Mouse (Mus musculus) liver, postnatal 0 days (tissue): ENCODE results near the gene Gpsm1. TPM values are rescaled to one million over a fixed set of nuclear protein-coding genes. Genes with fewer than 3 reads are reported as not detected.
"Not testable (repeated sequence)": the region's sequence is repeated elsewhere in the genome, so short reads cannot be mapped to it uniquely, and the experiment has no call there.

Experiments
- ATAC-seq: fragments of 200-750 bp; cut with Nextera tagmentation; 2 replicates; pipeline ENCODE4 v1.8.0; 2017; ENCODE audit warnings: mild to moderate bottlenecking, moderate library complexity
- DNase-seq: peaks from one replicate; pipeline ENCODE4 v3.0.0-alpha.2; 2016
- H3K27ac ChIP-seq: fragments of 300-500 bp; sonication (generic); 2 replicates; pipeline ENCODE4 v1.5.1; 2014; ENCODE audit warnings: antibody characterized with exemption, moderate library complexity, mild to moderate bottlenecking, low read depth
- H3K27me3 ChIP-seq: fragments of 300-500 bp; sonication (generic); 2 replicates; pipeline ENCODE4 v1.6.1; 2014; ENCODE audit warnings: low read length, control low read depth, mixed read lengths; ENCODE audit not compliant: insufficient read depth
- H3K36me3 ChIP-seq: fragments of 300-500 bp; sonication (generic); replicated peaks from 2 replicates; pipeline ENCODE4 v1.6.1; 2014; ENCODE audit warnings: mild to moderate bottlenecking, control low read depth, low read length, moderate library complexity, mixed read lengths; ENCODE audit not compliant: insufficient read depth
- H3K4me1 ChIP-seq: fragments of 300-500 bp; sonication (generic); 2 replicates; pipeline ENCODE4 v1.6.1; 2014; ENCODE audit warnings: antibody characterized with exemption, mild to moderate bottlenecking, control low read depth; ENCODE audit not compliant: insufficient read depth
- H3K4me2 ChIP-seq: fragments of 300-500 bp; sonication (generic); 2 replicates; pipeline ENCODE4 v1.6.1; 2014; ENCODE audit warnings: low read depth, mild to moderate bottlenecking, low read length, moderate library complexity, mixed read lengths
- H3K4me3 ChIP-seq: fragments of 300-500 bp; sonication (generic); 2 replicates; pipeline ENCODE4 v1.5.1; 2014; ENCODE audit warnings: low read depth, low read length
- H3K9ac ChIP-seq: fragments of 300-500 bp; sonication (generic); replicated peaks from 2 replicates; pipeline ENCODE4 v1.6.1; 2014; ENCODE audit warnings: mild to moderate bottlenecking, moderate library complexity
- H3K9me3 ChIP-seq: fragments of 300-500 bp; sonication (generic); 2 replicates; pipeline ENCODE4 v1.6.1; 2016; ENCODE audit warnings: mild to moderate bottlenecking, control low read depth, low read length, mixed read lengths
- CTCF ChIP-seq: sonication (generic); IDR thresholded peaks from 2 replicates; pipeline ENCODE4 v1.5.1; 2016; ENCODE audit warnings: antibody characterized with exemption, low read depth
- EP300 ChIP-seq: IDR thresholded peaks from 2 replicates; pipeline ENCODE4 v1.6.1; 2016; ENCODE audit warnings: antibody characterized with exemption, low read depth, mild to moderate bottlenecking
- WGBS: fragments of 180-500 bp; shearing (Covaris S2); extraction: QIAGEN DNeasy Blood & Tissue Kit; methylation state at CpG from one replicate; pipeline ENCODE4 v1.1.7; 2014; ENCODE audit not compliant: insufficient replicate concordance; 5-methylcytosine and 5-hydroxymethylcytosine counted together
- polyA plus RNA-seq: library from polyadenylated mRNA; unstranded; fragments of >200 nt; fragmentation: Nextera tagmentation; extraction: Ambion mirVana; gene quantifications from 2 replicates; pipeline ENCODE4 v1.2.1, GENCODE M21; 2015

Gene Gpsm1
- polyA plus RNA-seq, 1 experiment from 2014 or later = 1.9 TPM

DNA sequence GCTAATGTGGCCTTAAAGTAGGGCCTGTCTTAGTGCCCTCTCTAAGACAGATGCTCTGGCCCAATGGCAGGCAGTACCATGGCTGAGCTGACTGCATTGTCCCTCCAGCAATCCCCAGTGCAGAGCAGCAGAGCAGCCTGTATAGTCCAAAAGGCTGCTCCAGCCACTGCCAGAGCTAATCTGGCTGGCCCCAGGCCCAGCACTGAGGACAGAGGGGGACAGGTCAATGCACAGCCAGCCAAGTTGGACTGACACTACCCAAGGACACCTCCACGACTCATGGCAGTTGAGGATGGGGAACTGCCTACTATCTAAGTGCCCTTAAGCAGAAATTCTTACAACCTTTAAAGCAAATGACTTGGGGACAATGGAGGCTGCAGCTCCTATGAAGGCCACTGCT is 53.3 kb downstream of the Gpsm1 start:
- Histone ChIP-seq H3K4me2 (no peak overlapping the region), H3K27ac (no peak overlapping the region), H3K9ac (no peak overlapping the region), H3K36me3 (peaks cover 61% of the 10 kb centered on the region), H3K9me3 (no peaks in the 10 kb centered on the region), H3K27me3 (no peaks in the 10 kb centered on the region), H3K4me3 (no peak overlapping the region), H3K4me1 (no peaks in the 10 kb centered on the region)
- no peak for ATAC-seq
- TF ChIP-seq EP300 (no peak), CTCF (no peak)
- DNase-seq = no peak
- WGBS = 76% methylated on average over 1 of the region's 1 CpGs

DNA sequence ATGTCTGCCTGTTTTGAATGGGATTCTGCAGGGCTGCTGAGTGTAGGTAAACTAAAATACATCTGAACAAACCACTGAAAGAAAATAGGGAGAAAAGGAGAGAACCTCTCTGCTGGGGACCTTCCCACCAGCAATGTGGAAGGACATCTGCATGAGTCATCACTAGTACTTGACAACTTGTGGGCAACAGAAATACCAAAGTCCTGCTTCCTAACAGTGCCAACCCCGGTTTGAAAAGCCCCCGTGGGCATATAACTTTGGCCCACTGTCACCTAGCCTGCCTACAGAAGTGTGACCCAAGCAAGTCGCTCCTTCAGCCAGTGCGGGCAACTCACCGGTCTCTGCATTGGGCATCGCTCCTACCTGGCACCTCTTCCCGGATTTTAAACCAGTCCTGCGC is 57.1 kb downstream of the Gpsm1 start:
- WGBS = 92% methylated on average over 8 of the region's 8 CpGs
- Histone ChIP-seq H3K36me3 (peaks cover 78% of the 10 kb centered on the region), H3K27ac (no peak overlapping the region), H3K27me3 (no peaks in the 10 kb centered on the region), H3K9ac (no peak overlapping the region), H3K4me2 (no peak overlapping the region), H3K4me1 (no peaks in the 10 kb centered on the region), H3K9me3 (no peaks in the 10 kb centered on the region), H3K4me3 (no peak overlapping the region)
- no peak for DNase-seq
- TF ChIP-seq CTCF (no peak), EP300 (no peak)
- no peak for ATAC-seq

DNA sequence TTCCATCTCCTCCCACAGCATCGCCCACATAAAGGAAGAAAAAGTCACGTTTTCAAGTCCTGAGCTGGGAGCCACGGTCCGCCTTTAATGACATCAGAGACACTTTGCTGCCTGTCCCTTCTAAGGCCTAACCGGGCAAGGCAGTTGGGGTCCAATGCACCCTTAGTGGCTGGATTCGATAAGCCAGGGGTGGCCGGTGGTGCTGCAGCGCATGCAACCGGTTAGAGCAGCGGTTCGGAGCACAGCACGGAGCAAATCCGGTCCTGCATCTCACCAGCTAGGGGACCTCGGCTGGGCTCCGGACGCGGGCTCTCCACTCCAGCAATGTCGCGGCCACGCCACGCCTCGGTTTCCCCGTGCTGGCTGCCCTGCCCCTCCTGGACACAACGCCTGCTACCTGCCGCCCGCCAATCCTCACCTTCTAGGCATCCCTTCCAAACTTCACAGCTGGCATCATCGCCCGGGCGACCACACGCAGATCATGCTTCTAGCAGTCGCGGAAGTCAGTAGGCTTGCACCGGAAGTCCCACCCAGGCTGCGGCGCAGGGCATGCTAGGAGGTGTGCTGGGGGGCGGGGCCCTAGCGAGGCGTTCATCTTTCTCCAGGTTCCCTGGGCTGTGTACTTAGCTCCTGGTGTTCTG is 64.9 kb downstream of the Gpsm1 start, which contains the start of gene Snapc4:
Snapc4 (minus strand) TSS at position 523 of the 641 bp plus-strand sequence.
- no peaks in the 10 kb centered on the region for H3K27me3 ChIP-seq
- peak within 1 kb of the TSS; percentile 99 for H3K4me2 ChIP-seq
- H3K27ac ChIP-seq = peak within 1 kb of the TSS; percentile 71
- peak within 1 kb of the TSS; percentile 83 for H3K9ac ChIP-seq
- H3K4me1 ChIP-seq = peaks cover 6% of the 10 kb centered on the region
- peaks cover 55% of the 10 kb centered on the region for H3K36me3 ChIP-seq
- DNase-seq = peak; percentile 89
- under 1% methylated on average over 38 of the region's 38 CpGs for WGBS
- no peak for TF ChIP-seq EP300
- no peak for TF ChIP-seq CTCF
- ATAC-seq = peak; percentile 91
- no peaks in the 10 kb centered on the region for H3K9me3 ChIP-seq
- H3K4me3 ChIP-seq = peak within 1 kb of the TSS; percentile 82

DNA sequence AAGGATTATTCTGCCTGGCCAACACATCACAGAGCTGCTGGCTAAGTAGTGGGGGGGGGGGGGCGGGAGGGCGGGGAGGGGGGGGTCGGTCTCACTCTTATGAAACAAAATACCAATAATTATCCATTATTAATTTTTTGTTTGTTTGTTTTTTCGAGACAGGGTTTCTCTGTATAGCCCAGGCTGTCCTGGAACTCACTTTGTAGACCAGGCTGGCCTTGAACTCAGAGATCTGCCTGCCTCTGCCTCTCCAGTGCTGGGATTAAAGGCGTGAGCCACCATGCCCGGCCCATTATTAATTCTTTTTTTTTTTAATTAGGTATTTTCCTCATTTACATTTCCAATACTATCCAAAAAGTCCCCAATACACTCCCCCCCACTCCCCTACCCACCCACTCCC is 65.6 kb downstream of the Gpsm1 start:
- not testable (repeated sequence) for ATAC-seq

DNA sequence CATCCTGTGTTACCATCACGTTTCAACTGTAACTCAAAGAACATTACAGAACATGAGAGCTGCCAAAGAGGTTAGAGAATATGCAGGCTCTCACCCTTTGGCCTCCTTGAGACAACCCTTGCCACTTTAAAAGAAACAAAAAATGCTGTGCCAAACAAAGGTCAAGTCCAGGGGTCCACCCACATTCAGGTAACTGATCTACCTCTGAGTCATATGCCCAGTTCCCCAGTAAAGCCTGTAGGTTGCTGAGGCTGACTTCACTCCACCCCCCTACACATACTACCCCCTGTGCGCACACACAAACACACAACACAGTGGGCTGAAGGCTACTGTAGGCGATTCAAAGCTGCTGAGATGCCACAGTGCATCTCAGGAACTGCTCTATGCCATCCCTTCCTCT is 72.4 kb downstream of the Gpsm1 start:
- Histone ChIP-seq H3K4me1 (peaks cover 13% of the 10 kb centered on the region), H3K36me3 (peaks cover 61% of the 10 kb centered on the region), H3K9me3 (no peaks in the 10 kb centered on the region), H3K27me3 (no peaks in the 10 kb centered on the region), H3K4me2 (peak overlapping the region; percentile 94), H3K27ac (no peak overlapping the region), H3K4me3 (0 out of 2 replicates have a peak overlapping the region, but pooled peaks have one; percentile 92), H3K9ac (peak overlapping the region; percentile 30)
- DNase-seq (no peak), ATAC-seq (no peak)
- TF ChIP-seq EP300 (no peak), CTCF (no peak)
- WGBS = 74% methylated on average over 3 of the region's 3 CpGs

More for the DNA sequence above, 65.6 kb downstream of the Gpsm1 start:
- not testable (repeated sequence) for H3K4me1 ChIP-seq, H3K27ac ChIP-seq, DNase-seq, H3K9me3 ChIP-seq, H3K27me3 ChIP-seq
- Histone ChIP-seq H3K36me3 (peaks cover 57% of the 10 kb centered on the region), H3K4me3 (peak overlapping the region; percentile 82), H3K4me2 (peak overlapping the region; percentile 99), H3K9ac (peak overlapping the region; percentile 83; the same call in 1 of the 2 replicates)
- 26% methylated on average over 6 of the region's 6 CpGs for WGBS

- DNase-seq (no peak), ATAC-seq (peak; percentile 71)
- TF ChIP-seq CTCF (no peak), EP300 (no peak)
- Histone ChIP-seq H3K4me2 (peak overlapping the region; percentile 94), H3K4me1 (peaks cover 13% of the 10 kb centered on the region), H3K27me3 (no peaks in the 10 kb centered on the region), H3K4me3 (peak overlapping the region; percentile 92), H3K9me3 (no peaks in the 10 kb centered on the region), H3K27ac (peak overlapping the region; percentile 67), H3K9ac (peak overlapping the region; percentile 96), H3K36me3 (peaks cover 68% of the 10 kb centered on the region)
- 3% methylated on average over 31 of the region's 45 CpGs for WGBS
Observed at GRCm38 (mm10) chr2:26388682-26389153, 73.4 kb downstream of the Gpsm1 start.
